ENCODE assay signal across 15 mouse cellular contexts in genomic region chr2:164855572-164855971, GRCm38 (mm10). TPM values are rescaled to one million over a fixed set of nuclear protein-coding genes. Genes with fewer than 3 reads are reported as not detected.
DNase-seq lines count a peak whose midpoint lies in the region; ATAC-seq and TF ChIP-seq lines count a peak whose summit lies in the region.
"Not testable (repeated sequence)": the region's sequence is repeated elsewhere in the genome, so short reads cannot be mapped to it uniquely, and the experiment has no call there.
"Had no signal": no experiment of that assay in that cellular context is flagged by ENCODE, and none has a peak within 500 bp of the region (broad histone marks: within the 10 kb centered on the region; RNA-seq: fewer than 3 reads in every experiment).

No protein-coding gene starts in this region.

- peaks cover 0 to 24% of the 10 kb centered on the region in 2 experiments; a peak in 2 of 4 replicates for H3K4me1 ChIP-seq in CH12.LX (ENCODE audit: control insufficient read depth in 1 of 2, insufficient read depth in 2 of 2)
- peaks cover 54% of the 10 kb centered on the region for H3K4me1 ChIP-seq in forebrain, embryonic 10.5 days
- peaks cover 27% of the 10 kb centered on the region for H3K4me1 ChIP-seq in heart, embryonic 15.5 days (replicated peaks)
- H3K4me1 ChIP-seq in kidney, embryonic 14.5 days (ENCODE audit: control insufficient read depth, insufficient read depth, low read length) = peaks cover 38% of the 10 kb centered on the region
- H3K4me1 ChIP-seq in lung, embryonic 14.5 days (ENCODE audit: insufficient read depth) = peaks cover 12% of the 10 kb centered on the region; the same call in 1 of the 2 replicates
- H3K4me1 ChIP-seq in midbrain, embryonic 12.5 days = peaks cover 22% of the 10 kb centered on the region
- H3K4me1 ChIP-seq in neural tube, embryonic 14.5 days (ENCODE audit: control insufficient read depth, insufficient read depth, low read length) = peaks cover 12% of the 10 kb centered on the region; the same call in 1 of the 2 replicates

- not testable (repeated sequence) for H3K9ac ChIP-seq in CH12.LX (ENCODE audit: insufficient read depth, low read depth); heart, embryonic 15.5 days; kidney, embryonic 14.5 days (ENCODE audit: low read depth, low read length); lung, embryonic 14.5 days; midbrain, embryonic 12.5 days (replicated peaks); neural tube, embryonic 14.5 days (replicated peaks; ENCODE audit: low read depth, low read length)

- H3K4me2 ChIP-seq in CH12.LX (ENCODE audit: insufficient read depth, low read depth, poor library complexity, severe bottlenecking) = 0 out of 2 replicates have a peak overlapping the region, but pooled peaks have one; percentile 49
- not testable (repeated sequence) for H3K4me2 ChIP-seq in heart, embryonic 15.5 days
- peak overlapping the region; percentile 92 for H3K4me2 ChIP-seq in kidney, embryonic 14.5 days (replicated peaks; ENCODE audit: low read depth, low read length)
- peak overlapping the region; percentile 98 for H3K4me2 ChIP-seq in lung, embryonic 14.5 days
- 0 out of 2 replicates have a peak overlapping the region, but pooled peaks have one; percentile 95 for H3K4me2 ChIP-seq in midbrain, embryonic 12.5 days (replicated peaks)
- H3K4me2 ChIP-seq in neural tube, embryonic 14.5 days (ENCODE audit: low read depth, low read length) = peak overlapping the region; percentile 89; the same call in 1 of the 2 replicates

- H3K9me3 ChIP-seq in CH12.LX (replicated peaks; ENCODE audit: low read length); forebrain, embryonic 10.5 days; heart, embryonic 15.5 days (replicated peaks); kidney, embryonic 14.5 days (ENCODE audit: control insufficient read depth, low read length); lung, embryonic 14.5 days (ENCODE audit: low read depth, low read length); midbrain, embryonic 12.5 days; neural tube, embryonic 14.5 days (ENCODE audit: control insufficient read depth, low read length): not testable (repeated sequence)

- dilution Hi-C loops in CH12.LX (cut with MboI; ENCODE audit: extremely low pct_ligation_motif_present, extremely low pct_unique_long_range_greater_than_20kb, low sequenced_read_pairs) = not testable (repeated sequence)

- H3K36me3 ChIP-seq in CH12.LX (replicated peaks in 1 of 2; ENCODE audit: control insufficient read depth in 1 of 2, insufficient read depth in 1 of 2, low read length in 1 of 2); heart, embryonic 15.5 days; kidney, embryonic 14.5 days (ENCODE audit: control insufficient read depth, insufficient read depth, low read length); neural tube, embryonic 14.5 days (ENCODE audit: control insufficient read depth, insufficient read depth, low read length): not testable (repeated sequence)
- peaks cover 24% of the 10 kb centered on the region for H3K36me3 ChIP-seq in forebrain, embryonic 10.5 days (replicated peaks)
- H3K36me3 ChIP-seq in lung, embryonic 14.5 days (ENCODE audit: insufficient read depth) = peaks cover 23% of the 10 kb centered on the region
- H3K36me3 ChIP-seq in midbrain, embryonic 12.5 days = peaks cover 11% of the 10 kb centered on the region; the same call in 1 of the 2 replicates

- peaks cover 19% of the 10 kb centered on the region for H3K27me3 ChIP-seq in CH12.LX (replicated peaks)
- H3K27me3 ChIP-seq in forebrain, embryonic 10.5 days (ENCODE audit: poor library complexity, severe bottlenecking) = peaks cover 66% of the 10 kb centered on the region
- peaks cover 59% of the 10 kb centered on the region for H3K27me3 ChIP-seq in heart, embryonic 15.5 days
- H3K27me3 ChIP-seq in kidney, embryonic 14.5 days (ENCODE audit: control insufficient read depth, insufficient read depth, low read length) = peaks cover 24% of the 10 kb centered on the region
- H3K27me3 ChIP-seq in lung, embryonic 14.5 days (ENCODE audit: insufficient read depth, low read length); neural tube, embryonic 14.5 days (ENCODE audit: control insufficient read depth, insufficient read depth, low read length): not testable (repeated sequence)
- H3K27me3 ChIP-seq in midbrain, embryonic 12.5 days = peaks cover 46% of the 10 kb centered on the region

- WGBS in forebrain, embryonic 10.5 days = 79% methylated on average over 5 of the region's 5 CpGs
- 85% methylated on average over 5 of the region's 5 CpGs for WGBS in heart, embryonic 15.5 days
- 80% methylated on average over 5 of the region's 5 CpGs for WGBS in kidney, embryonic 14.5 days
- WGBS in lung, embryonic 14.5 days = 72% methylated on average over 5 of the region's 5 CpGs
- 72% methylated on average over 5 of the region's 5 CpGs for WGBS in midbrain, embryonic 12.5 days
- 78% methylated on average over 5 of the region's 5 CpGs for WGBS in neural tube, embryonic 14.5 days

- not testable (repeated sequence) for DNase-seq in CH12.LX (ENCODE audit: extremely low read depth); forebrain, embryonic 10.5 days (ENCODE audit: extremely low spot score, low spot score); lung, embryonic 14.5 days
- DNase-seq in embryo, embryonic 10.5 days (ENCODE audit: low spot score) = peak; percentile 11

- H3K79me2 ChIP-seq in CH12.LX (replicated peaks; ENCODE audit: control insufficient read depth, extremely low read depth, insufficient read depth, poor library complexity, severe bottlenecking) = not testable (repeated sequence)

- not testable (repeated sequence) for TF ChIP-seq POLR2A in CH12.LX (IDR thresholded peaks at IDR 0.05; ENCODE audit: low read depth, low read length)

- not testable (repeated sequence) for H3K27ac ChIP-seq in CH12.LX (ENCODE audit: insufficient read depth, low read depth); forebrain, embryonic 10.5 days; heart, embryonic 15.5 days; kidney, embryonic 14.5 days (ENCODE audit: low read depth, low read length); lung, embryonic 14.5 days (ENCODE audit: low read depth); midbrain, embryonic 12.5 days (replicated peaks); neural tube, embryonic 14.5 days (ENCODE audit: low read depth, low read length)

- not testable (repeated sequence) for TF ChIP-seq RAD21 in CH12.LX (IDR thresholded peaks at IDR 0.05; ENCODE audit: low read depth, low read length)

- in situ Hi-C loops in CH12.LX (cut with MboI; ENCODE audit: low pct_ligation_motif_present, low pct_unique_long_range_greater_than_20kb, low sequenced_read_pairs) = not testable (repeated sequence)

- H3K4me3 ChIP-seq in CH12.LX (replicated peaks in 1 of 3; ENCODE audit: low read depth in 2 of 3, low read length in 2 of 3, poor library complexity in 1 of 3); kidney, embryonic 14.5 days (ENCODE audit: low read length); neural tube, embryonic 14.5 days (ENCODE audit: low read depth, low read length): not testable (repeated sequence)
- H3K4me3 ChIP-seq in forebrain, embryonic 10.5 days = peak overlapping the region; percentile 69; the same call in 1 of the 2 replicates
- peak overlapping the region; percentile 58; the same call in 1 of the 2 replicates for H3K4me3 ChIP-seq in heart, embryonic 15.5 days
- H3K4me3 ChIP-seq in lung, embryonic 14.5 days (ENCODE audit: low read depth, low read length) = 0 out of 2 replicates have a peak overlapping the region, but pooled peaks have one; percentile 63
- H3K4me3 ChIP-seq in midbrain, embryonic 12.5 days = peak overlapping the region; percentile 52; the same call in 1 of the 2 replicates

- TF ChIP-seq CTCF in CH12.LX (conservative IDR thresholded peaks at IDR 0.05 in 1 of 2, IDR thresholded peaks at IDR 0.05 in 1 of 2; ENCODE audit: low read depth in 2 of 2, low read length in 2 of 2); lung, embryonic 14.5 days (IDR thresholded peaks at IDR 0.05; ENCODE audit: low read depth): not testable (repeated sequence)

- TF ChIP-seq EP300 in CH12.LX (IDR thresholded peaks at IDR 0.05; ENCODE audit: low read length) = not testable (repeated sequence)

- ATAC-seq in heart, embryonic 15.5 days (replicated peaks; ENCODE audit: insufficient number of reproducible peaks, insufficient read depth, low FRiP score, low read depth); kidney, embryonic 14.5 days (ENCODE audit: low FRiP score, low TSS enrichment); lung, embryonic 14.5 days (ENCODE audit: insufficient read depth); midbrain, embryonic 12.5 days (ENCODE audit: low FRiP score, low read depth); neural tube, embryonic 14.5 days (ENCODE audit: low read depth): not testable (repeated sequence)

RNA-seq across cellular contexts. Expression of gene Pltp, which starts 1.9 kb away (rescaled TPM):
- 4.4 and 5.5 TPM in 2 replicates for total RNA-seq in CH12.LX (2012; rRNA removed)
- total RNA-seq in CH12.LX (2014; rRNA removed) = 0.85 and 1.1 TPM in 2 replicates
- polyA plus RNA-seq in CH12.LX (2012; ENCODE audit: insufficient read length, low read depth) = 0.94 and 0.98 TPM in 2 replicates
- polyA plus RNA-seq in forebrain, embryonic 10.5 days (2016; fragmentation: Nextera tagmentation; extraction: Ambion mirVana) = 36.6 and 40.0 TPM in 2 replicates
- 14.0 and 71.8 TPM in 2 replicates for polyA plus RNA-seq in heart, embryonic 15.5 days (2015; fragmentation: Nextera tagmentation; extraction: Ambion mirVana)
- polyA plus RNA-seq in kidney, embryonic 14.5 days (2014; fragmentation: Nextera tagmentation; extraction: Ambion mirVana) = 25.7 and 34.6 TPM in 2 replicates
- 122 and 126 TPM in 2 replicates for polyA plus RNA-seq in lung, embryonic 14.5 days (2014; fragmentation: Nextera tagmentation; extraction: Ambion mirVana)
- polyA plus RNA-seq in midbrain, embryonic 12.5 days (2016; fragmentation: Nextera tagmentation; extraction: Ambion mirVana) = 90.2 and 113 TPM in 2 replicates
- 59.0 and 136 TPM in 2 replicates for polyA plus RNA-seq in neural tube, embryonic 14.5 days (2014; fragmentation: Nextera tagmentation; extraction: Ambion mirVana)

RNA-seq across cellular contexts. Expression of gene Neurl2, which starts 22.3 kb away (rescaled TPM):
- 2.9 and 4.1 TPM in 2 replicates for total RNA-seq in CH12.LX (2012; rRNA removed)
- total RNA-seq in CH12.LX (2014; rRNA removed) = 1.6 and 2.1 TPM in 2 replicates
- 1.7 and 1.8 TPM in 2 replicates for polyA plus RNA-seq in CH12.LX (2012; ENCODE audit: insufficient read length, low read depth)
- 3.9 and 4.5 TPM in 2 replicates for polyA plus RNA-seq in forebrain, embryonic 10.5 days (2016; fragmentation: Nextera tagmentation; extraction: Ambion mirVana)
- polyA plus RNA-seq in heart, embryonic 15.5 days (2015; fragmentation: Nextera tagmentation; extraction: Ambion mirVana) = 43.3 and 47.1 TPM in 2 replicates
- polyA plus RNA-seq in kidney, embryonic 14.5 days (2014; fragmentation: Nextera tagmentation; extraction: Ambion mirVana) = 6.0 and 6.6 TPM in 2 replicates
- 6.3 and 6.6 TPM in 2 replicates for polyA plus RNA-seq in lung, embryonic 14.5 days (2014; fragmentation: Nextera tagmentation; extraction: Ambion mirVana)
- 4.4 and 5.2 TPM in 2 replicates for polyA plus RNA-seq in midbrain, embryonic 12.5 days (2016; fragmentation: Nextera tagmentation; extraction: Ambion mirVana)
- 5.8 and 7.2 TPM in 2 replicates for polyA plus RNA-seq in neural tube, embryonic 14.5 days (2014; fragmentation: Nextera tagmentation; extraction: Ambion mirVana)

RNA-seq across cellular contexts. Expression of gene Ctsa, which starts 22.9 kb away (rescaled TPM):
- total RNA-seq in CH12.LX (2012; rRNA removed) (45.5 and 46.1 TPM in 2 replicates), CH12.LX (2014; rRNA removed) (17.5 and 19.9 TPM in 2 replicates)
- 22.7 and 27.0 TPM in 2 replicates for polyA plus RNA-seq in CH12.LX (2012; ENCODE audit: insufficient read length, low read depth)
- 77.8 and 80.4 TPM in 2 replicates for polyA plus RNA-seq in forebrain, embryonic 10.5 days (2016; fragmentation: Nextera tagmentation; extraction: Ambion mirVana)
- polyA plus RNA-seq in heart, embryonic 15.5 days (2015; fragmentation: Nextera tagmentation; extraction: Ambion mirVana) = 167 and 180 TPM in 2 replicates
- 122 and 135 TPM in 2 replicates for polyA plus RNA-seq in kidney, embryonic 14.5 days (2014; fragmentation: Nextera tagmentation; extraction: Ambion mirVana)
- polyA plus RNA-seq in lung, embryonic 14.5 days (2014; fragmentation: Nextera tagmentation; extraction: Ambion mirVana) = 114 and 125 TPM in 2 replicates
- 98.8 and 101 TPM in 2 replicates for polyA plus RNA-seq in midbrain, embryonic 12.5 days (2016; fragmentation: Nextera tagmentation; extraction: Ambion mirVana)
- polyA plus RNA-seq in neural tube, embryonic 14.5 days (2014; fragmentation: Nextera tagmentation; extraction: Ambion mirVana) = 81.2 and 102 TPM in 2 replicates

RNA-seq across cellular contexts. Expression of gene Pcif1, which starts 23.5 kb away (rescaled TPM):
- total RNA-seq in CH12.LX (2012; rRNA removed) (30.0 and 33.6 TPM in 2 replicates), CH12.LX (2014; rRNA removed) (18.2 and 20.0 TPM in 2 replicates)
- 49.1 and 59.1 TPM in 2 replicates for polyA plus RNA-seq in CH12.LX (2012; ENCODE audit: insufficient read length, low read depth)
- polyA plus RNA-seq in forebrain, embryonic 10.5 days (2016; fragmentation: Nextera tagmentation; extraction: Ambion mirVana) = 78.3 and 84.6 TPM in 2 replicates
- polyA plus RNA-seq in heart, embryonic 15.5 days (2015; fragmentation: Nextera tagmentation; extraction: Ambion mirVana) = 53.4 and 56.4 TPM in 2 replicates
- polyA plus RNA-seq in kidney, embryonic 14.5 days (2014; fragmentation: Nextera tagmentation; extraction: Ambion mirVana) = 68.9 and 72.9 TPM in 2 replicates
- polyA plus RNA-seq in lung, embryonic 14.5 days (2014; fragmentation: Nextera tagmentation; extraction: Ambion mirVana) = 76.9 and 83.0 TPM in 2 replicates
- polyA plus RNA-seq in midbrain, embryonic 12.5 days (2016; fragmentation: Nextera tagmentation; extraction: Ambion mirVana) = 87.0 and 96.9 TPM in 2 replicates
- polyA plus RNA-seq in neural tube, embryonic 14.5 days (2014; fragmentation: Nextera tagmentation; extraction: Ambion mirVana) = 78.0 and 82.1 TPM in 2 replicates

RNA-seq across cellular contexts. Expression of gene Spata25, which starts 27.2 kb away (rescaled TPM):
- 0.34 TPM in 1 of 2 replicates, not detected in the other for total RNA-seq in CH12.LX (2012; rRNA removed)
- total RNA-seq in CH12.LX (2014; rRNA removed) = not detected in 2 replicates
- polyA plus RNA-seq in CH12.LX (2012; ENCODE audit: insufficient read length, low read depth) = not detected in 2 replicates
- 0.19 TPM in 1 of 2 replicates, not detected in the other for polyA plus RNA-seq in forebrain, embryonic 10.5 days (2016; fragmentation: Nextera tagmentation; extraction: Ambion mirVana)
- not detected in 2 replicates for polyA plus RNA-seq in heart, embryonic 15.5 days (2015; fragmentation: Nextera tagmentation; extraction: Ambion mirVana)
- not detected in 2 replicates for polyA plus RNA-seq in kidney, embryonic 14.5 days (2014; fragmentation: Nextera tagmentation; extraction: Ambion mirVana)
- polyA plus RNA-seq in lung, embryonic 14.5 days (2014; fragmentation: Nextera tagmentation; extraction: Ambion mirVana) = not detected in 2 replicates
- polyA plus RNA-seq in midbrain, embryonic 12.5 days (2016; fragmentation: Nextera tagmentation; extraction: Ambion mirVana) = 0.24 TPM in 1 of 2 replicates, not detected in the other
- polyA plus RNA-seq in neural tube, embryonic 14.5 days (2014; fragmentation: Nextera tagmentation; extraction: Ambion mirVana) = 0.27 TPM in 1 of 2 replicates, not detected in the other
- total RNA-seq: adrenal gland, adult 2 months; gastrocnemius, adult 18-20 months; midbrain, postnatal 0 days had no signal
- polyA plus RNA-seq: adrenal gland, adult 2 months; heart, embryonic 16.5 days; limb, embryonic 15.5 days; liver, embryonic 15.5 days; midbrain, postnatal 0 days; urinary bladder, adult 2 months had no signal
